Mouse (Mus musculus) embryonic fibroblast, embryonic 13.5 days (primary cell): Measurements from ENCODE around the gene P4ha1.

Source experiments
- CTCF ChIP-seq: IDR thresholded peaks from 2 replicates; pipeline ENCODE4 v1.5.1; 2011; ENCODE audit warnings: mild to moderate bottlenecking, control low read depth, low read length, moderate library complexity, borderline replicate concordance; ENCODE audit not compliant: insufficient read depth
- POLR2A ChIP-seq: IDR thresholded peaks from 2 replicates; pipeline ENCODE4 v1.6.1; 2011; ENCODE audit warnings: low read depth, mild to moderate bottlenecking, control low read depth, low read length, moderate library complexity

DNA sequence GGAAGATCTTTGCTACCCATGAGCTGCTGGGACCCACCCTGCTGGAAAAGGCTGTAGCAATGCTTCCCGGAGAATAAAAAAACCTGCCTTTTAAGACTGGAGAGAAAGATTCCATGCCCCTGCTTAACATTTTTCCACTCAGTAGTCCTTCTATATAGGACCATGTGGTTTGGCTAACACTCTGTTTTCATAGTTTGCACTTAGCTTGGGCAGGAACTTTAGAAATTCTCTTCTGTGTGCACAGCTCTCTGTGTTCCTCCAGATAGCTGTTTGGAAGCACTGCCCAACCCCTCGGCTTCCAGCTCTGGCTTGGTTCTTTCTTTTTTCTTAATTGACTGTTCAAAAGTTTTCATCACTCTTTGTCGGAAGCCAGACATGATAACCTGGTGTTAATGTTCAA lies 93.5 kb downstream of the P4ha1 start:
- no peak for TF ChIP-seq CTCF
- no peak for TF ChIP-seq POLR2A
